Mouse (Mus musculus) embryo, embryonic 10.5 days (tissue): Measurements from ENCODE around the gene Cdc42ep2.

Experiments
- DNase-seq: peaks from one replicate; pipeline ENCODE4 v3.0.0-alpha.2; 2015; ENCODE audit warnings: low spot score

Cdc42ep2 gene

DNA sequence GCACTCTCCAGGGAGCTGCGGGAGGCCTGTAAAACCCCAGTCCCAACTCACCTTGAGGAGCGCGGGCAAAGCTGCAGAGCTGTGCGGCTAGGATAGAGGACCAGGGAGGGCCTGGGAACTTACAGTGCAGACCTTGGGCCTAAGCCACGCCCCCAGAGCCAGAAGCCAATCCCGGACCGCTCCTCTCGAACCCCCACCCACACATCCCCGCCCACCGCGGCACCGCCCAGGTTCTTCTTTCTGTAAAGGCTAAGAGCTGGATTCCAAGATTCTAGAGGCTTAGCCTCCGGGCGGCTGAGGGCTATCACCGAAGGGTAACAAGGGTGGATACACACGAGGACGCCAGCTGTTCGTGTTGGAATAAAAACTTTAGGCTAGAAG, at the start of gene Cdc42ep2:
Cdc42ep2 (minus strand) TSS at position 104 of the 381 bp plus-strand sequence.
- peak; percentile 97 for DNase-seq

DNA sequence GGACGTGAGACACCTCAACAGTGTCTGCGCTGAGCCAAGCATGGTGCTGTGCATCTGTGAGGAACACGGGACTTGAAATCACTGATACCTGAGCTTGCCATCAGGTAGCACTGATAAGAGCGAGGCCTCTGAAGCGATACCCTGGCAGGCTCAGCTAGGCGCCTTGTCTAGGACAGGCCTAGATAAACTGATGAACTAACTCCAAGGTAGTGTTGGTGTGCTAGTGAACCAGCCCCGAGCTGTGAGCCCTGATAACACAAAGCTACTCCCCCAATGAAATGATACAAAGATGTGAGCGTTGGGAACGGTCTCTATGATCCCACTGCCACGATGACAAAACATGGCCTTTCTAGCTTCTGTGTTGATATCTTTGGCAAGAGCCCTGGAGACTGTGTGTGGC, 43.0 kb upstream of the Cdc42ep2 start:
- no peak for DNase-seq

DNA sequence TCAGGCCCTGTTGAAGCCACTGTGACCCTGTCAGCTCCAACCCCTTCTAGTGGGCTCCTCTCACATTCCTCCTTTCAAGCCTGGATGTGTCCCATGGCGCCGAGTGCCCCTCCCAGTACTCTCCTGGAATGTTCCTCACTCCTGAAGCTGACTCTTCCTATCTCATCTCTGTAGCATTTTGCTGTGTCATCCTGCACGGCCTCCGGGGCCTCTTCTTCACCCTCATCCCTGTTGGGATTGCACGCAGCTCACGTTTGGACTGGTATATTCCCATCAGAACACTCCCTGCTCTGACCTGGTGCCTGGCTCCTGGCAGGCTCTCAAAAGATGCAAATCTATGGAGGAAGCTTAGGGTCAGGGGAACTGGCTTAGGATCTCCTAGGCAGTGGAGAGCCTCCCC, 42.2 kb upstream of the Cdc42ep2 start:
- no peak for DNase-seq

DNA sequence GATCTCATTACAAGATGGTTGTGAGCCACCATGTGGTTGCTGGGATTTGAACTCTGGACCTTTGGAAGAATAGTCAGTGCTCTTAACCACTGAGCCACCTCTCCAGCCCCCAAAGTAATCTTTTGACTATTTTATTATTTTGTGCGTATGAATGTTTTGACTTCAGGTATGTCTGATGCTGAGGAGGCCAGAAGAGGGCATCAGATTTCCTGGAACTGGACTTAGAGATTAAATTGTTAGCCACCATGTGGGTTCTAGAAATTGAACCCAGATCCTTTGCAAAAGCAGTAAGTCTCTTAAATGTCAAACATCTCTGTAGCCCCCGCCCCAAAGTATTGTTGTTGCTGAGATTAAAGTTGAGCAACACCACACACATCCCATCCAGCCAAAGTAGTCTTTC, 41.3 kb upstream of the Cdc42ep2 start:
- DNase-seq = no peak

DNA sequence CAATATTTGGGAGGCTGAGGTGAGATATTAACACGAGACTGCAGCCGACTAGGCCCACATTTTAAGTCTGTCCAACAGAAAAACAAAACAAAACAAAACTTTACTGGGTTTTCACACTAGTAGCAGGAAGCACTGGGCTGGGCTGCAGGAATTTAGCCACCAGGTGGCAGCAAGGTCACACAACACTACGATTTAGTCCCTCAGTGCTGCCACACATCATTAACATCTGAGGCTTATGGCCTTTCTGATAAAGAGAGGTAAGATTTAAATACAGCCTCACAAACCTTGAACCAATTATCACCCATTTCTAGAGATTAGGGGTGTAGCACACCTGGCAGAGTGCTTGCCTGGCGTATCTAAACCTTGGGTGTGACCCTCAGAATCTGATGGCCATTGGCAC, 40.7 kb upstream of the Cdc42ep2 start:
- DNase-seq = peak; percentile 92

DNA sequence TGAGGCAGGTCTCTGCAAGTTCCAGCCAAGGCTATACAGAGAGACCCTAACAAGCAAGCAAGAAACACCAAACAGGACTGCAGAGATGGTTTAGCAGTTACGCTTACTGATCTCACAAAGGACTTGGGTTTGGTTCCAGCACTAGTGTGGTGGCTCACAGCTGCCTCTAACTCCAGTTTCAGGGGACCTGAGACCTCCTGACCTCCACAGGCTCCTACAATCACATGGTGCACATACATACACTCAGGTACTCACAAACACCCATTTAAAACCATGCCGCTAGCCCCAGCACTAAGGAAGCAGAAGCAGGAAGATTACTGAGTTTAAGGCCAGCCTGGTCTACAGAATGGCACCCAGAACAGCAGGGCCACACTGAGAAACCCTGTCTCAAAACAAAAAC, 40.2 kb upstream of the Cdc42ep2 start:
- no peak for DNase-seq

DNA sequence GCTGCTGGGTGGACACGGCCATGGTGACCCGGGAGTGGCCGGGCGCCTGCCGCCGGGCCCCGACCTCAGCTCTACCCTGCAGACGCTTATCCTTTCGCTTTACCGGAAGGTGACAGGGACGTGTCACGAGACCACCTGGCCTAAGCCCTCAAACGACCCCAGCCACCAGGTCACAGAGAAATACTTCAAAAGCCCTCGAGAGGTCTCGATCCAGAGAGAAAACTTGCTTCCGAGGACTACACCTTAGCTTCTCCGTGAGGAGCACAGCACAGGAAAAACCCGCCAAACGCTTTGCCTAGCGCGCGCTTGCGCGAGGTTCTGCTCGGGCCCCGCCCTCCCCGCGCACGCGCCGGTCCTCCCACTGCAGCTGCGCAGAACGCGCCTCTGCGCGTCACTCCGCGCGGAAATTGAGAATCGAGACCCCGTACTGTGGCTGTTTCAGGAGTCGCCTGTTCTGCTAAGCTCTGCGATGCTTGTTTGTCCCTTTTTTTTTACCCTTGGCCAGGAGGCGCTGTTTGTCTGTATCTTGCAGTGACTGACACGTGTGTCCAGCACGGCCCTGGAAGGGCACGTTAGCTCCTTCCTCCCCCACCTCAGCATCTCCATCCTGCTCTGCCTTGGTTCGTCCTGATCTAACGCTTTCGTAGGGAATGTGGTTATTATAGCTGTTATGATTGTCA, 39.4 kb upstream of the Cdc42ep2 start, which contains the start of gene Pola2:
Pola2 (minus strand) TSS at position 320 of the 680 bp plus-strand sequence.
- DNase-seq = peak; percentile 93

DNA sequence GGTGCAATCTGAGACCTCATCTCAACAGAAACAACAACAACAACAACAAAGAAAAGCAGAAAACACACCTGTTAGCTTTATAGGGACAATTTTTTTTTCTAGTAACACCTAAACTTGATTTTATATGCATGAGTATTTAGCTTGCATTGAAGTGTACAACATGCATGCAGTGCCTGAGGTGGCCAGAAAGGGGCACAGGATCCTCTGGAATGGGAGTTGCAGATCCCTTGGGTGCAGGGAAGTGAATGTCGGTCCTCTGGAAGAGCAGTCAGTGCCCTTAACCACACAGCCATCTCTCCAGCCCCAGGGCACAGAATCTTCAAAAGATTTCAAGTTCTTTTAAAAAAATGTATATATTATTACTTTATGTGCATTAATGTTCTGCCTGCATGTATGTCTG, 38.0 kb upstream of the Cdc42ep2 start:
- DNase-seq = no peak

DNA sequence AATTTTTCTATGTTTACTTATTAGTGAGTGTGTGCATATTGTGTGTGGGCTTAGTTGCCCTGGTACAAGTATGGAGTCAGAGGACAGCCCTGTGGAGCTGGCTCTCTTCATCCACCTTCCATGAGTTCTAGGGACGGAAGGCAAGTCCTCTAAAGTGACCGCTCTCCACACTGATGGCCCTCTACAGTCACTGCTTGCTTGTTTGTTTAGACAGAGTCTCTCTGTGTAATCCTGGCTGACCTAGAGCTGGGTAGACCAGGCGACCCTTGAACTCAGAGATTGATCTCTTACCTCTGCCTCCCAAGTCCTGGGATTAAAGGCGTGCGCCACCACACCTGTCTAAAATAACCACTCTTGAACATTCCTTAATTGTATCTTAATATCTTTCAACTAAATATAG, 32.8 kb upstream of the Cdc42ep2 start:
- DNase-seq = no peak

DNA sequence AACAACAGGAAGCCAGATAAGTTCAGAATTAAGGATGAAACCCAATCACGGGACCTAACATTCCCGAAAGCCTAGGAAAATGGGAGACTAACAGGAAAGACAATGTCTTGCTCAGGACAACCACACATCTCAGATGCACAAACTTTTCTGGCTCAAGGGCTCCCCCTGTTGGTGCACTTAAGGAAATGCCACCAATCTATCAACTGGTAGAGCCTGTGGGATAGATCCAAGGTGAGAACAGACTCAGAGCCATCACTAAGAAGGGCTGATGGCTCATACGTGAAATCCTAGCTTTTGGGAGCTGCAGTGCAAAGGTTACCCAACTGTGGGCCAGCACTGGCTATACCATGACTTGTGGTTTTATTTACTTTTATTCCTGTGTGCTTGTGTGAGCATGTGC, 32.1 kb upstream of the Cdc42ep2 start:
- peak; percentile 90 for DNase-seq

DNA sequence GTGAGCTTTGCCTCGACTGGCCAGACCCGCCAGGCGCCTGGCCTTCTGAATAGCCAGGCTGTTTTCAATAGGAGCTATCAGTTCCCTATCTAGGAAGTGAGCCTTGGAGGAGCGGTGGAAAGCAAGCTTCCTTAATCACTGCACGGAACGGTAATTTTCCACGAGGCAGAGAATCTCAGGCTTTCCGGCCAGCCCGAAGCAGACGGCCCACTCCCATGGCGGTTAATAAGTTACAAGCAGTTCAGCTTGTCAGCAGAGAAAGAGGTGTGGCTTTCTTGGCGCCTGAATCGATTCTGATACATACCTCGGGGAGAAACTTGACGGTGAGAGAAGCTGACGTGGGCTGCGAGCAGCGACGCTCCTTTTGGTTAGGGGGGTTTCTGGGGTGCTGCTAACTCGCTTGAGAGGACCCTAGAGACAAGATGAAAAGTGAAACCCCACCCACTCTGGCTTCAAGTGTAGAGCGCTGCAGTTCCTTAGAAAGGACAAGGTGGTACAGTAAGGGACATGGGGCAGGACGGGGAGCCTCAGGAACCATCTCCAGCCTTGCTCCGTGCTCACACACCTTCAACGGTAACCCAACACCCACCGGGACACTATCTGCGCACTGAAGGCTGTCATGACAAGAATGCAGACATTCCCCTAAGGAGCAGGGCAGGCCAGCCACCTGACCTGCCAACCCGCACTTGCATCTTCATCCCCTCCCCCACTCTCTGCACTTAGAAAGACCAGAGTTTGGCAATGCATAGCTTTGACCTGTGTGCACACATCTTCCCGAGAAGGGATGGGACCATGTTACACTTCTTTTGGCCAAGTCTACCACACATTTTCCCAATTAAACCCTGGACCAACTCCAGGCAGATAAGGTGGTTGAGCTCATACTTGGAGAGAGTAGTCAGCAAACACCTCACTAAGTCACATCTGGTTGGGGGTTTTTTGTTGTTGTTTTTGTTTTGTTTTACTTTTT, 31.4 kb upstream of the Cdc42ep2 start:
- no peak for DNase-seq

DNA sequence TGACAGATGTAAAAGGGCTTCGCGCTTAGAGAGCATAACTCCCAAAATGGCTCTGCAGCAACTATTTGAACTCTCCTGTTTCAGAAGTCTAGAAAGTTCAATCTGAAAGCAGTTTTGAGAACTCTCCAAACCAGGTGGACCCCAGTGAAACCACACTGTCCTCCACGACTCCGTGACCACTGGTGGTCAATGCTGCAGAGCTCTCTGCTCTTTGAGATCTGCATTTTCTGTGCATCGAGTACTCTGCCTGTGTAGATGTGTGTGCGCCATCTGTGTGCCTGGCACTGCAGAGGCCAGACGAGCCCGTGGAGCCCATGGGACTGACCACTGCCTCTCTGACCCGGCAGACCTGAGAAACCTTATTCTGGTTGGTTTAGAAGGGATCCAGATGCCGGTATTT, 30.3 kb upstream of the Cdc42ep2 start:
- DNase-seq = no peak

DNA sequence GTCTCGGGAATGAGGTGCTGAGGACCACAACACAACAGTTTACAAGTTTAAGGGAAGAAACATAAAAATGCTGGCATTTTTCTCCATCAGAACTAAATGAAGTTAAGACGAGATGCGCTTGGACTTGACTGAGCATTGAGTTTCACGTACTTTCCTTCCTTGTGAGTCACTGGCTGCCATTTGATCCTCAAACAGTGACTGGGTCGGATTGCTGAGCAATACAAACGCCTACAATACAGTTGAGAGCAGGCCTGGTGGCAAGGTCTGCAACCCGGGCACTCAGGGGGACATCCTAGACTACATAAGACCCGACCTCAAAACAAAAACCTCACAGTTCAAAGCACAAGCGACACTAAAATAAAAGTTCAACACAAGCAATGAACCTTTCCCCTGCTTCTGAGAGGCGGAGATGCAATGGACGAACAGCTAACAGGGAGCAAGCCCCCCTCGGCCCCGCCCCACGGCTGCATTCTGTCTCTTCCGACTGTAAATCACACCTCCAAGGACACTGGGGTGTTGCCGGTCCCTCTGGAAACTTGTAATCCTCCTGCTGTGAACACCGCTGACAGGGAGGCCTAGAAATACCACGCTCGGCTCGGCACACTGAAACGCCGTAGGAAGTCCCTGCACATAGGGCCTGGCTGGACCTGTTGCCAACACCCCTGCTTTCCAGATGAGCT, 29.6 kb upstream of the Cdc42ep2 start:
- DNase-seq = no peak

DNA sequence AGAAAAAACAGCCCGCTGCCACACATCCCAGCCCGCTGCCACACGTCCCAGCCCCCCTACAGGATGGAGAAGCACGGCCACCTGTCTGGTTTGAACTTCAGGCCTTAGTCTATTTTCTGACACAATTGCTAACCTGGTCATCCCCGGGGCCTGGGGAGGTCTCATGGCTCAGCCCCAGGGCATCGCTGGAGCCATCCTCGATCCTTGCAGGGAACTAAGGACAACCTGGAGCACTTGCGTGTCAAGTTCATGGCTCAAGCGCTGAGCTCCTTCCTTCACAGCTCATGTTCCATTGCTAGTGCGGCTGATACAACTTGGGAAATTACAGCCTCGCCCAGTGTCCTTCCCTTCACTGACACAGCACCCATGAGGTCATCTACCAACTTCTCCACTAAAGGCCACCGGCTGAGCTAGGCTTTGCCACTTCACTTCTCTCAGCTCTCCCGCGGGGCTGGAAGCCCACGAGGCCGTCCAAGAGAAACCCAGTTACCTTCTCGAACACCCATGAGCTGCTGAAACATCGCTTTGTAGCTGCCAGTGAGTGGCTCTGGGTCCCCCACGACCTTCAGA, 28.7 kb upstream of the Cdc42ep2 start:
- no peak for DNase-seq

DNA sequence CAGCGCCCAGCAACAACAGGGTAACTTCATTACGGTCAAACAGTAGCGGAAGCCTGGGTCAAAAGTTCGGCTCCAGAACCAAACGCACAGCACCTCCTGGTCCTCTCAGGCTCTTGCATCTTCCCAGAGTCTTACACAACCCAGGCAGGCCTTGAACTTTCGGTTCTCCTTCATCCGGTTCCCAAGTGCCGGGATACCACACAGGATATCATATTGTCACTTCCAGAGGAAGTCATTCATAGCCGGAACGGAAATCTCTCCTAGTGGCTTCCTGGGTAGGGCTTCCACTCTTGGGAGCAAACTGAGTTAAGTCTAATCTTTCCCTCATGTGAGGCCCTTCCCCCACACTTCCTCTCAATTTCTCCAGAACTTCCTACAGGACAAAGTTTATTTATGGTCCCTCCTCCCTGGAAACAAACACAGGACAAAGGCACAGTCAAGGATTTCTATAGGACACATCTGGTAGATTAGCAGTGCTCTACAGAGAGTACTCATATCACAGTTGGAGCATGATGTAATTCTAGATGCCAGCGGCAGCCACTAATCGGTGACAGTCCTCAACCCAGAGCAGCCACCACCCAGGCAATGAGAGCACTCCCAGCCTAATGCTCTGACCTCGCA, 27.6 kb upstream of the Cdc42ep2 start:
- DNase-seq = peak; percentile 39

DNA sequence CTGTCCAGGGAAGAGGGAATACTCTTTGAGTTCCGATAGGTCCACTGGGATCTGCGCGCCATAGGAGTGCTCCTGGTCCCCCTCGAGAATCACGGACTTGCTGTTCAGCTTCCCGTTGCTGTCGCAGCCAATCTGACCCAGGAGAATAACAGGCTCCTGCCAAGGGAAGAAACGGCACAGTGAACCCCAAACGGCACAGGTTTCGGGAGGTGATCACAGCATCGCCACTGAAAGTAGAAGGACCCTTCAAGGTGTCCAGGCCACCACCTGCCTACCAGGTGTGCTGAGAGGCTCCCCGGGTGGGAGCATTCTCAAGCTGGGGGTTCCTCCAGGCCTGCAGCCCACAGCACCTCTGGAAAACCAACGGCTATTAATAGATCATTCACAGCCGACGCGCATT, 27.0 kb upstream of the Cdc42ep2 start:
- no peak for DNase-seq

DNA sequence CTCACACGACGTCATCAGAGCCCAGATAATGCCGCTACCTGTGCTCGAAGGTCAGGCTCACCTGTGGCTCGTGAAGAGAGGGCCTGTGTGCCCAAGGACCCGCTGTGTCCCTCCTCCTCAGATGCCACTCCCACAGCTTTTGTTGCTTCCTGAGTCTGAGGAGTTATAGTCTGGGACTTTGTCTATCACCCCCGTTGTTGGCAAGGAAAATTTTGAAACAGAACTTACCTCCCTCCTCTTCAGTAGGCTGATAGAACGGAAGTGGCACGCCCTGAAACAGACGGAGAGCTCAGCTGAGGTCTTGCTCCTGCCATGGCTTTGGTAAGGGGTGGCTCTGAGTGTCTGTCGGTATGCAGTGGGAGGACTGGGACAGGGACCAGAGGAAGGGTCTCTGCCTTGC, 25.6 kb upstream of the Cdc42ep2 start:
- DNase-seq = no peak

DNA sequence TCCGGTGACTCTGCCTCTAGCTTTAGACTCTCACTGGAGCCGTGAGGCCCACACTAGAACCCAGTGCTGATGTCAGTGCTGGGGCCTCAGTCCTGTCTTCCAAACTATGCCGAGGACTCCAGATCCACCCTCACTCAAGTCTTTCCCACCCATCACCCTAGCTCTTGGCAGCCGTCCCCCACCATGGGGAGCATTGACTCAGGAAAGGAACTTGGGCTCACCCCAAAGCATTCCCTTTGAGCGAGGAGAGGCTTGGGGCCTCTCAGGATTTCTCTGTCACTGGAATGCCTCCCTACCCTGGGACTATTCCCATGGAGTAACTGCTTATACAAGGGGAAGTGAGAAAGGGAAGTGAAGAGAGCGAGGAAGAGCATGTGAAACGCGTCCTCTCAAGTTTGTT, 21.3 kb upstream of the Cdc42ep2 start:
- DNase-seq = no peak

DNA sequence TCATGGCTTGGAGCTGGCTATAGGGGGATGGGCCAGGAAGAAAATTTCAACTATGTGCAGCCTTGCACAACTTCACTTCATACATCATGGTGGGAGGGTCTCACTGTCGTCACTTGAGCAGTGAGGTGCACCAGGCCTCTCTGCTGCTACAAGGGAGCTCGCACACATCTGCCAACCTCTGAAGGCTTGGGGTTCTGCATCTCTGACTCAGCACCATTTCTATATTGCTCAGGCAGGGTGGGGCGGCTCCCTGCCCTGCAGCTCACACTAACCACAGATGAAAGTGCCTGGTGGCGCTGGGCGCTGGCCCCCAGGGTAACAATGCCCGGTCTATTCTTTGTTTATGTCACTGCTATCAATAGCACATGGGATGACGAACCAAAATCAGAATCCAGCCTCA, 20.4 kb upstream of the Cdc42ep2 start:
- DNase-seq = peak; percentile 22

DNA sequence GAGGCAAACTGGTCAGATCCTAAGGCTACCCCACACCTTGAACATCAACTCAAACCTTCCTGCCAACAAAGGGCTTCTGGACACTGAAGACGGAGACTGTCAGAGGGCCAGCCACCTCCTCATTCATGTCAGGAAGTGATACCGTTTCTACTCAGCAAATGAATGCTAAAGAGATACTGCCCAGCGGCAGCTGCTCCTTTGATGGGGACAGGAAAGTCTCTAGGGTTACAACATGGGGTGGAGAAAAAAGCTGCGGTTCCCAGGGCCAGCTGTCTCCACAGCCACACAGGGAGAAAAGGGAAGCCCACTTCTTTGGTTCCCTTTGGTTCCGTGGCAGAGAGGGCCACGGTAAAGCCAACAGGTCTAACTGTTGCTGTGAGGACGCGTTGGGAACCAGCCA, 19.5 kb upstream of the Cdc42ep2 start:
- no peak for DNase-seq

DNA sequence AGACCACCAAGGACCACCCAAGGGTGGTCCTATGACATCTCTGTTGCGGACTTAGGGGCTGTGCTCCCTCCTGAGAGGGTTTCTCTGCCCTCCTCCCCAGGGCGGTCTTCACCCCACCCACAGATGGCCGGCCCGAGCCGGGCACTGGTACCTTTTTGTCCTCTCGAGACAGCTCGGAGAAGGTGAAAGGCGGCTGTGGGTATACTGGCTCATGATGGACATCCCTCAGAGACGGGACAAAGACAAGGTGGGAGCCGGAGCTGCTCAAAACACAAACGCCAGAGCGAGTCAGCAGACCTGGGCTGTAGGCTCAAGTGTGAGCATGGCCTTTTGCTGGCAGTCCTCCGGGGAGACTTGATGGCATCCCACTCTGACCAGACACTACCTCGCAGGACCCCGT, 18.8 kb upstream of the Cdc42ep2 start:
- no peak for DNase-seq

DNA sequence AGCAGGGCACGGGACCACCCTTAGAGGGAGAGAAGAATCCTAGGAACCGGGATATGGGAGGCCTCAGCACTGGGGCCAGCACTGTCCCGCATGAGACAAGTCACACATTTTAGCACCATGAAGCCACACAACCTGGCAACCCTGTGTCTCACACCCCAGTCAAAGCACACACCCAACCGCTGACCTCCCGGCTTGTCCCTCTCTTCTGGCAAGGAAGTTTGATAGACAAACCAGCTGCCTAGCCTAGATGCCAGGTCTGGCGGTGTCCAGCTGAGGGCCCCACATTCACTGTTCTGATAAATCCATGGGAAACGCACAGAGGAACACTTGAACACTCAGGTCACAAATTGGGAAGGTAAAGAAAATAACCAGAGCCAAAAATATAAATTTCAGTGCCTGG, 18.0 kb upstream of the Cdc42ep2 start:
- no peak for DNase-seq
